Mouse (Mus musculus) kidney, postnatal 0 days (tissue): Measurements from ENCODE around the gene Nup214. TPM values are rescaled to one million over a fixed set of nuclear protein-coding genes. Genes with fewer than 3 reads are reported as not detected.

Experiments
- ATAC-seq: fragments of 200-750 bp; cut with Nextera tagmentation; replicated peaks from 2 replicates; pipeline ENCODE4 v1.8.0; 2017; ENCODE audit warnings: low read depth, moderate number of reproducible peaks, moderate TSS enrichment, moderate library complexity; ENCODE audit not compliant: low FRiP score
- DNase-seq: peaks from one replicate; pipeline ENCODE4 v3.0.0-alpha.2; 2016; ENCODE audit warnings: low spot score
- H3K27ac ChIP-seq: fragments of 300-500 bp; sonication (generic); 2 replicates; pipeline ENCODE4 v1.5.1; 2014; ENCODE audit warnings: mild to moderate bottlenecking
- H3K27me3 ChIP-seq: fragments of 300-500 bp; sonication (generic); 2 replicates; pipeline ENCODE4 v1.6.1; 2014; ENCODE audit warnings: low read length, mixed read lengths; ENCODE audit not compliant: insufficient read depth
- H3K36me3 ChIP-seq: fragments of 300-500 bp; sonication (generic); 2 replicates; pipeline ENCODE4 v1.6.1; 2014; ENCODE audit warnings: low read length, mixed read lengths; ENCODE audit not compliant: insufficient read depth
- H3K4me1 ChIP-seq: fragments of 300-500 bp; sonication (generic); replicated peaks from 2 replicates; pipeline ENCODE4 v1.6.1; 2014; ENCODE audit warnings: antibody characterized with exemption, low read length, mixed read lengths; ENCODE audit not compliant: insufficient read depth
- H3K4me2 ChIP-seq: fragments of 300-500 bp; sonication (generic); 2 replicates; pipeline ENCODE4 v1.6.1; 2014; ENCODE audit warnings: mild to moderate bottlenecking, low read length, moderate library complexity, mixed read lengths
- H3K4me3 ChIP-seq: fragments of 300-500 bp; sonication (generic); replicated peaks from 2 replicates; pipeline ENCODE4 v1.5.1; 2014; ENCODE audit warnings: low read depth, low read length
- H3K9ac ChIP-seq: fragments of 300-500 bp; sonication (generic); 2 replicates; pipeline ENCODE4 v1.6.1; 2014; ENCODE audit warnings: low read depth, low read length
- H3K9me3 ChIP-seq: fragments of 300-500 bp; sonication (generic); replicated peaks from 2 replicates; pipeline ENCODE4 v1.6.1; 2016; ENCODE audit warnings: low read length, inconsistent platforms, mixed read lengths
- CTCF ChIP-seq: IDR thresholded peaks from 2 replicates; pipeline ENCODE4 v1.5.1; 2016; ENCODE audit warnings: antibody characterized with exemption, low read depth, mild to moderate bottlenecking, moderate library complexity
- WGBS: fragments of 180-500 bp; shearing (Covaris S2); extraction: QIAGEN DNeasy Blood & Tissue Kit; methylation state at CpG from one replicate; pipeline ENCODE4 v1.1.7; 2014; 5-methylcytosine and 5-hydroxymethylcytosine counted together
- polyA plus RNA-seq: library from polyadenylated mRNA; unstranded; fragments of >200 nt; fragmentation: Nextera tagmentation; extraction: Ambion mirVana; gene quantifications from 2 replicates; pipeline ENCODE4 v1.2.1, GENCODE M21; 2015

Gene Nup214
- polyA plus RNA-seq, 1 experiment from 2014 or later = 57.6 TPM

GRCm38 (mm10) chr2:31952236-31952635 lies 22.0 kb upstream of the Nup214 start:
- Histone ChIP-seq H3K4me1 (peaks cover 17% of the 10 kb centered on the region), H3K27me3 (no peaks in the 10 kb centered on the region), H3K27ac (0 out of 2 replicates have a peak overlapping the region, but pooled peaks have one; percentile 25), H3K4me3 (no peak overlapping the region), H3K36me3 (no peaks in the 10 kb centered on the region), H3K4me2 (peak overlapping the region; percentile 96; the same call in 1 of the 2 replicates), H3K9ac (no peak overlapping the region), H3K9me3 (no peaks in the 10 kb centered on the region)
- no peak for TF ChIP-seq CTCF
- DNase-seq (no peak), ATAC-seq (no peak)
- 82% methylated on average over 10 of the region's 10 CpGs for WGBS

- peak overlapping the region; percentile 90; the same call in 1 of the 2 replicates for H3K27ac ChIP-seq
- peaks cover 19% of the 10 kb centered on the region for H3K4me1 ChIP-seq
Observed at GRCm38 (mm10) chr2:31952725-31953124, 21.5 kb upstream of the Nup214 start.

GRCm38 (mm10) chr2:31953687-31954086 lies 20.5 kb upstream of the Nup214 start:
- Histone ChIP-seq H3K4me2 (0 out of 2 replicates have a peak overlapping the region, but pooled peaks have one; percentile 6), H3K4me3 (no peak overlapping the region), H3K9ac (0 out of 2 replicates have a peak overlapping the region, but pooled peaks have one; percentile 18), H3K27me3 (no peaks in the 10 kb centered on the region), H3K36me3 (no peaks in the 10 kb centered on the region), H3K9me3 (no peaks in the 10 kb centered on the region), H3K27ac (peak overlapping the region; percentile 90), H3K4me1 (peaks cover 19% of the 10 kb centered on the region)
- TF ChIP-seq CTCF = no peak
- ATAC-seq (peak; percentile 74), DNase-seq (peak; percentile 60)
- WGBS = 54% methylated on average over 8 of the region's 8 CpGs

More at GRCm38 (mm10) chr2:31952725-31953124, 21.5 kb upstream of the Nup214 start:
- Histone ChIP-seq H3K27me3 (no peaks in the 10 kb centered on the region), H3K9me3 (no peaks in the 10 kb centered on the region), H3K4me3 (no peak overlapping the region), H3K36me3 (no peaks in the 10 kb centered on the region), H3K4me2 (peak overlapping the region; percentile 15; the same call in 1 of the 2 replicates), H3K9ac (no peak overlapping the region)
- no peak for DNase-seq
- ATAC-seq = no peak
- TF ChIP-seq CTCF = no peak
- WGBS = 78% methylated on average over 3 of the region's 3 CpGs

GRCm38 (mm10) chr2:31954779-31955181 lies 19.5 kb upstream of the Nup214 start:
- Histone ChIP-seq H3K27me3 (no peaks in the 10 kb centered on the region), H3K9ac (0 out of 2 replicates have a peak overlapping the region, but pooled peaks have one; percentile 18), H3K4me3 (no peak overlapping the region), H3K27ac (peak overlapping the region; percentile 90), H3K36me3 (no peaks in the 10 kb centered on the region), H3K4me2 (peak overlapping the region; percentile 25; the same call in 1 of the 2 replicates), H3K4me1 (peaks cover 22% of the 10 kb centered on the region), H3K9me3 (no peaks in the 10 kb centered on the region)
- 47% methylated on average over 9 of the region's 9 CpGs for WGBS
- TF ChIP-seq CTCF = peak; percentile 48
- peak; percentile 77 for DNase-seq
- peak; percentile 37; the same call in 1 of the 2 replicates for ATAC-seq

GRCm38 (mm10) chr2:31955686-31956085 lies 18.6 kb upstream of the Nup214 start:
- H3K9ac ChIP-seq = no peak overlapping the region
- DNase-seq = no peak
- H3K4me1 ChIP-seq = peaks cover 31% of the 10 kb centered on the region
- H3K36me3 ChIP-seq = no peaks in the 10 kb centered on the region
- H3K27me3 ChIP-seq = no peaks in the 10 kb centered on the region
- no peak overlapping the region for H3K4me3 ChIP-seq
- 0 out of 2 replicates have a peak overlapping the region, but pooled peaks have one; percentile 90 for H3K27ac ChIP-seq
- no peak for TF ChIP-seq CTCF
- H3K4me2 ChIP-seq = no peak overlapping the region
- 80% methylated on average over 5 of the region's 5 CpGs for WGBS
- ATAC-seq = no peak
- H3K9me3 ChIP-seq = no peaks in the 10 kb centered on the region

GRCm38 (mm10) chr2:31957211-31957610 lies 17.0 kb upstream of the Nup214 start:
- Histone ChIP-seq H3K4me2 (no peak overlapping the region), H3K27me3 (no peaks in the 10 kb centered on the region), H3K9me3 (no peaks in the 10 kb centered on the region), H3K27ac (no peak overlapping the region), H3K36me3 (no peaks in the 10 kb centered on the region), H3K4me3 (no peak overlapping the region), H3K9ac (no peak overlapping the region), H3K4me1 (peaks cover 34% of the 10 kb centered on the region)
- TF ChIP-seq CTCF = no peak
- DNase-seq (no peak), ATAC-seq (no peak)
- WGBS = 81% methylated on average over 10 of the region's 10 CpGs
